Mouse (Mus musculus) large intestine, adult 2 months (tissue): ENCODE data around the gene Glt8d1. TPM values are rescaled to one million over a fixed set of nuclear protein-coding genes. Genes with fewer than 3 reads are reported as not detected.

Experiments
- DNase-seq: peaks from one replicate; pipeline ENCODE4 v3.0.0-alpha.2; 2012; ENCODE audit warnings: low read depth, low spot score
- WGBS: fragments of 180-500 bp; shearing (Covaris S2); methylation state at CpG from one replicate; pipeline ENCODE4 v1.1.7; 2018; 5-methylcytosine and 5-hydroxymethylcytosine counted together
- polyA plus RNA-seq: library from polyadenylated mRNA; depleted of rRNA; stranded (reverse); fragments of >200 nt; gene quantifications from 2 replicates; pipeline ENCODE4 v1.2.3, GENCODE M21; 2012; rRNA removed

Gene Glt8d1
- polyA plus RNA-seq, 1 experiment, result 9.9 TPM

- WGBS, result 95% methylated on average over 1 of the region's 1 CpGs
- no peak for DNase-seq
Measured at GRCm38 (mm10) chr14:31045817-31046216, 44.6 kb downstream of the Glt8d1 start.

Other genes starting within 250 kb of the Glt8d1 start
- 8.1 and 9.1 TPM in 2 replicates for gene Tmem110, start 175.8 kb upstream of the Glt8d1 start, polyA plus RNA-seq
- gene Mustn1, start 122.2 kb upstream of the Glt8d1 start, polyA plus RNA-seq, result 42.7 and 49.2 TPM in 2 replicates
- gene Itih4, start 114.9 kb upstream of the Glt8d1 start, polyA plus RNA-seq, result 0.02 and 0.03 TPM in 2 replicates
- gene Itih3, start 77.6 kb upstream of the Glt8d1 start, polyA plus RNA-seq, result 0.42 and 0.73 TPM in 2 replicates
- gene Itih1, start 58.1 kb upstream of the Glt8d1 start, polyA plus RNA-seq, result 0.04 TPM in 1 of 2 replicates, not detected in the other
- 1.5 and 2.9 TPM in 2 replicates for gene Nek4, start 50.0 kb upstream of the Glt8d1 start, polyA plus RNA-seq
- gene Spcs1, start 272 bp downstream of the Glt8d1 start, polyA plus RNA-seq, result 206 TPM in 2 replicates
- 6.0 and 9.7 TPM in 2 replicates for gene Pbrm1, start 17.7 kb downstream of the Glt8d1 start, polyA plus RNA-seq
- 20.7 and 21.0 TPM in 2 replicates for gene Gnl3, start 17.8 kb downstream of the Glt8d1 start, polyA plus RNA-seq
- gene Smim4, start 127.6 kb downstream of the Glt8d1 start, polyA plus RNA-seq, result 25.4 and 30.4 TPM in 2 replicates
- gene Nt5dc2, start 129.7 kb downstream of the Glt8d1 start, polyA plus RNA-seq, result 9.5 and 9.8 TPM in 2 replicates
- gene Stab1, start 167.2 kb downstream of the Glt8d1 start, polyA plus RNA-seq, result 39.2 and 72.8 TPM in 2 replicates
- 0.18 and 0.42 TPM in 2 replicates for gene Tnnc1, start 206.9 kb downstream of the Glt8d1 start, polyA plus RNA-seq
- 119 and 164 TPM in 2 replicates for gene Nisch, start 215.5 kb downstream of the Glt8d1 start, polyA plus RNA-seq
- 1.3 and 1.8 TPM in 2 replicates for gene Sema3g, start 216.5 kb downstream of the Glt8d1 start, polyA plus RNA-seq
- gene Phf7, start 249.9 kb downstream of the Glt8d1 start, polyA plus RNA-seq, result 4.0 and 4.6 TPM in 2 replicates